Mouse (Mus musculus): ENCODE measurements at regions not wholly inside any gene's neighbourhood (a gene's known extent, or its start where the extent isn't known, plus 50 kb on each side); places are given as distances from the start of the nearest gene placed in this dataset.

- TF ChIP-seq CTCF (IDR thresholded peaks at IDR 0.05; ENCODE audit: control insufficient read depth, insufficient read depth, low read length) (no peak), POLR2A (IDR thresholded peaks at IDR 0.05; ENCODE audit: borderline replicate concordance, control insufficient read depth, low read depth, low read length) (no peak)
Observed at GRCm38 (mm10) chr15:5817901-5818576, 481.5 kb upstream of the Dab2 start.

Measured in bone marrow, adult 2 months (tissue).